Mouse (Mus musculus) small intestine, adult 2 months (tissue): ENCODE results near the gene Myo1d.
A peak's percentile ranks its signal among the peaks of the same experiment; 100 is the strongest.

Experiments used
- CTCF ChIP-seq: fragments of 200-500 bp; IDR thresholded peaks from 2 replicates; pipeline ENCODE4 v1.5.1; 2012; ENCODE audit warnings: low read depth, mild to moderate bottlenecking, control low read depth, inconsistent platforms, low read length, moderate library complexity, mixed read lengths; ENCODE audit not compliant: insufficient replicate concordance, insufficient read length; ENCODE audit errors: extremely low read depth
- POLR2A ChIP-seq: fragments of 200-500 bp; IDR thresholded peaks from 2 replicates; pipeline ENCODE4 v1.6.1; 2012; ENCODE audit warnings: low read depth, mild to moderate bottlenecking, control low read depth, inconsistent platforms, low read length, moderate library complexity

DNA sequence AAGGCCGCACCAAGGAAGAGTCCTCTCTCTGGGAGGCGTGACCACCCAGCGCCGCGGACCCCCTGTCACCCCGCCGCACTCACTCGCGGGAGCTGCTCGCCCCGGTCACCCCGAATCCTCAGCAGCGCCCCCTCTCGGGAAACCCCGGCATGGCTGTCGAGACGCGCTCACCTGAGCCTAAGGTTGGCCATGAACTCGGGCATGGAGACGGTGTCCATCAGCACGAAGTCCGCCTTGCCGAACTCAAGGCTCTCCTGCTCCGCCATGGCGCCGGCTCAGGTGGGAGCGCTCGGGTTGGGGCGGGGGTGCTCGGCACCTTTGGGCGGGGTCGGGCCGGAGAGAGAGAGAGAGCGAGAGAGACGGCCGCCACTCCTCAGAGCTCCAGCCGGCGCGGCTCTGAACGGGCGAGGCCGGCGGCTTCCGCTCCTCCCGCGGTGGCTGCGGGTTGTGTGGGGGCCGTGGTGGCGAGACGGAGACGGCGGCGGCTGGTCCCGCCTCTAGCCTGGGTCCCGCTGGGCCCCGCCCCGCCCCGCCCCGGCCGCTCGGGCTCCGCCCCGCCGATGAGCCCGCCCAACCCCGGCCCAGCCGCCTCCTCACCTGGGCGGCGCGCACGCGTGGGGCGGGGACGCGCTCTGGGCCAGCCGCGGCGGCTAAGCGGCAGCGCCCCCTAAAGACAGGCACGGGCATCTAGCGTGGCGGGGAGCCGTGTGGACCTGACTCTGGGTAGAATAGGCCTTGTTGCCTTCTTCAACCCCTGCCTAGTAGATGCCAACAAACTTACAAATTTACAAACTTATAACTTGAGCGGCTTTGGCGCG lies at the start of gene Myo1d:
- TF ChIP-seq POLR2A (peak; percentile 94), CTCF (peak; percentile 78)
